Mouse (Mus musculus): ENCODE results near the gene Hs2st1. TPM values are rescaled to one million over a fixed set of nuclear protein-coding genes. Genes with fewer than 3 reads are reported as not detected.

Gene Hs2st1
- total RNA-seq, 2 experiments from 2014 or later, result 9.8 to 10.3 TPM

- no peak for DNase-seq (ENCODE audit: low spot score)
Observed at GRCm38 (mm10) chr3:144411051-144411542, 158.9 kb downstream of the Hs2st1 start.

GRCm38 (mm10) chr3:144408953-144409352 is 161.0 kb downstream of the Hs2st1 start:
- intact Hi-C loops (cut with DNase I), result no loop called here
- DNase-seq (ENCODE audit: low spot score), result no peak

More at GRCm38 (mm10) chr3:144411051-144411542, 158.9 kb downstream of the Hs2st1 start:
- intact Hi-C loops (cut with DNase I), result no loop called here

GRCm38 (mm10) chr3:144405331-144405730 is 164.7 kb downstream of the Hs2st1 start:
- intact Hi-C loops (cut with DNase I), result no loop called here
- no peak for DNase-seq (ENCODE audit: low spot score)

GRCm38 (mm10) chr3:144401292-144401691 is 168.7 kb downstream of the Hs2st1 start:
- no peak for DNase-seq (ENCODE audit: low spot score)
- intact Hi-C loops (cut with DNase I), result no loop called here

GRCm38 (mm10) chr3:144400870-144401269 is 169.1 kb downstream of the Hs2st1 start:
- intact Hi-C loops (cut with DNase I), result no loop called here
- no peak for DNase-seq (ENCODE audit: low spot score)

- intact Hi-C loops (cut with DNase I), result no loop called here
- peak; percentile 39 for DNase-seq (ENCODE audit: low spot score)
Observed at GRCm38 (mm10) chr3:144400374-144400773, 169.6 kb downstream of the Hs2st1 start.

GRCm38 (mm10) chr3:144399358-144400096 is 170.5 kb downstream of the Hs2st1 start:
- intact Hi-C loops (cut with DNase I), result no loop called here
- peak; percentile 69 for DNase-seq (ENCODE audit: low spot score)

GRCm38 (mm10) chr3:144398166-144398565 is 171.8 kb downstream of the Hs2st1 start:
- DNase-seq (ENCODE audit: low spot score), result no peak
- intact Hi-C loops (cut with DNase I), result no loop called here

GRCm38 (mm10) chr3:144396478-144396877 is 173.5 kb downstream of the Hs2st1 start:
- intact Hi-C loops (cut with DNase I), result no loop called here
- DNase-seq (ENCODE audit: low spot score), result no peak

GRCm38 (mm10) chr3:144394454-144394943 is 175.5 kb downstream of the Hs2st1 start:
- DNase-seq (ENCODE audit: low spot score), result no peak
- intact Hi-C loops (cut with DNase I), result no loop called here

GRCm38 (mm10) chr3:144386446-144386845 is 183.5 kb downstream of the Hs2st1 start:
- DNase-seq (ENCODE audit: low spot score), result no peak
- intact Hi-C loops (cut with DNase I), result loop anchor here (10.0 kb wide), 2 partner anchors 142 to 782 kb away; no protein-coding TSS in a partner anchor

- DNase-seq (ENCODE audit: low spot score), result no peak
- intact Hi-C loops (cut with DNase I), result loop anchor here (10.0 kb wide), 2 partner anchors 140 to 780 kb away; no protein-coding TSS in a partner anchor
Observed at GRCm38 (mm10) chr3:144384648-144385047, 185.3 kb downstream of the Hs2st1 start.

- intact Hi-C loops (cut with DNase I), result loop anchor here (1.0 to 10.0 kb wide), 3 partner anchors 19 to 777 kb away; no protein-coding TSS in a partner anchor
Observed at GRCm38 (mm10) chr3:144381431-144381980, 188.5 kb downstream of the Hs2st1 start.

GRCm38 (mm10) chr3:144380921-144381320 is 189.1 kb downstream of the Hs2st1 start:
- intact Hi-C loops (cut with DNase I), result loop anchor here (1.0 to 10.0 kb wide), 3 partner anchors 19 to 776 kb away; no protein-coding TSS in a partner anchor
- DNase-seq (ENCODE audit: low spot score), result peak; percentile 66

More at GRCm38 (mm10) chr3:144381431-144381980, 188.5 kb downstream of the Hs2st1 start:
- no peak for DNase-seq (ENCODE audit: low spot score)

- intact Hi-C loops (cut with DNase I), result loop anchor here (10.0 kb wide), 2 partner anchors 135 to 775 kb away; no protein-coding TSS in a partner anchor
- DNase-seq (ENCODE audit: low spot score), result no peak
Observed at GRCm38 (mm10) chr3:144379801-144380200, 190.2 kb downstream of the Hs2st1 start.

Other genes starting within 250 kb of the Hs2st1 start
- 100 to 1,000 TPM; 141 to 147 TPM for gene Selenof, start 123 bp upstream of the Hs2st1 start, total RNA-seq (2021)
- 100 to 1,000 TPM; 330 to 353 TPM for gene Sh3glb1, start 150.2 kb upstream of the Hs2st1 start, total RNA-seq (2021)
- 1 to 10 TPM; 1.0 to 1.1 TPM for gene Clca3a1, start 190.8 kb upstream of the Hs2st1 start, total RNA-seq (2021)
- under 1 TPM; 0.10 to 0.22 TPM for gene Clca3a2, start 249.3 kb upstream of the Hs2st1 start, total RNA-seq (2021)